Mouse (Mus musculus): ENCODE results near the gene Bicc1. TPM values are rescaled to one million over a fixed set of nuclear protein-coding genes. Genes with fewer than 3 reads are reported as not detected.

Bicc1 gene
- total RNA-seq, 2 experiments from 2014 or later, result 29.2 to 34.9 TPM

- DNase-seq, result no peak
Observed at GRCm38 (mm10) chr10:71052748-71053147, 106.8 kb downstream of the Bicc1 start.

GRCm38 (mm10) chr10:71052208-71052607, 107.3 kb downstream of the Bicc1 start:
- no peak for DNase-seq

- peak; percentile 43 for DNase-seq
Observed at GRCm38 (mm10) chr10:71050722-71051333, 108.7 kb downstream of the Bicc1 start.

GRCm38 (mm10) chr10:71049294-71049693, 110.2 kb downstream of the Bicc1 start:
- DNase-seq, result no peak

GRCm38 (mm10) chr10:71044410-71044809, 115.1 kb downstream of the Bicc1 start:
- DNase-seq, result no peak

GRCm38 (mm10) chr10:71041874-71042273, 117.6 kb downstream of the Bicc1 start:
- DNase-seq, result no peak

- no peak for DNase-seq
Observed at GRCm38 (mm10) chr10:71036484-71036883, 123.0 kb downstream of the Bicc1 start.

- no peak for DNase-seq
Observed at GRCm38 (mm10) chr10:71028996-71029395, 130.5 kb downstream of the Bicc1 start.

- DNase-seq, result no peak
Observed at GRCm38 (mm10) chr10:71028066-71028844, 131.2 kb downstream of the Bicc1 start.

GRCm38 (mm10) chr10:71025131-71025894, 134.2 kb downstream of the Bicc1 start:
- DNase-seq, result no peak

GRCm38 (mm10) chr10:71024681-71025080, 134.8 kb downstream of the Bicc1 start:
- DNase-seq, result no peak

- no peak for DNase-seq
Observed at GRCm38 (mm10) chr10:71023471-71023870, 136.0 kb downstream of the Bicc1 start.

GRCm38 (mm10) chr10:71020459-71020858, 139.0 kb downstream of the Bicc1 start:
- DNase-seq, result no peak

GRCm38 (mm10) chr10:71019836-71020235, 139.7 kb downstream of the Bicc1 start:
- DNase-seq, result no peak

- no peak for DNase-seq
Observed at GRCm38 (mm10) chr10:71009771-71010496, 149.6 kb downstream of the Bicc1 start.

- no peak for DNase-seq
Observed at GRCm38 (mm10) chr10:71008721-71009120, 150.8 kb downstream of the Bicc1 start.

GRCm38 (mm10) chr10:71007956-71008355, 151.5 kb downstream of the Bicc1 start:
- no peak for DNase-seq

GRCm38 (mm10) chr10:71007516-71007915, 152.0 kb downstream of the Bicc1 start:
- no peak for DNase-seq

GRCm38 (mm10) chr10:71007001-71007400, 152.5 kb downstream of the Bicc1 start:
- DNase-seq, result no peak

GRCm38 (mm10) chr10:71002871-71003270, 156.6 kb downstream of the Bicc1 start:
- DNase-seq, result no peak

- DNase-seq, result no peak
Observed at GRCm38 (mm10) chr10:71002186-71002585, 157.3 kb downstream of the Bicc1 start.

- peak; percentile 29 for DNase-seq
Observed at GRCm38 (mm10) chr10:70998136-70998535, 161.4 kb downstream of the Bicc1 start.
